Mouse (Mus musculus): Measurements from ENCODE around the gene Egr2. TPM values are rescaled to one million over a fixed set of nuclear protein-coding genes. Genes with fewer than 3 reads are reported as not detected.

The Egr2 gene
- polyA plus RNA-seq (2015; fragmentation: Nextera tagmentation; extraction: Ambion mirVana), result 0.18 and 0.27 TPM in 2 replicates

- Histone ChIP-seq H3K27ac (no peak within 1 kb of the TSS), H3K9me3 (no peaks in the 10 kb centered on the region), H3K4me3 (replicated peaks) (peak within 1 kb of the TSS; percentile 68), H3K4me2 (peak within 1 kb of the TSS; percentile 99), H3K36me3 (no peaks in the 10 kb centered on the region), H3K27me3 (replicated peaks) (peaks cover 61% of the 10 kb centered on the region), H3K4me1 (peaks cover 35% of the 10 kb centered on the region), H3K9ac (no peak within 1 kb of the TSS)
- WGBS, result 0% methylated on average over 30 of the region's 37 CpGs
- ATAC-seq (ENCODE audit: insufficient read depth, low FRiP score, low read depth), result no peak
Measured at GRCm38 (mm10) chr10:67535256-67535655, at the start of gene Egr2. Gene Egr2 (plus strand): TSS chr10:67535475.

GRCm38 (mm10) chr10:67487496-67487895 is 47.8 kb upstream of the Egr2 start:
- Histone ChIP-seq H3K4me1 (no peaks in the 10 kb centered on the region), H3K4me2 (no peak overlapping the region), H3K36me3 (no peaks in the 10 kb centered on the region), H3K27ac (no peak overlapping the region), H3K9ac (no peak overlapping the region), H3K4me3 (replicated peaks) (no peak overlapping the region), H3K9me3 (no peaks in the 10 kb centered on the region), H3K27me3 (replicated peaks) (no peaks in the 10 kb centered on the region)
- 85% methylated on average over 7 of the region's 7 CpGs for WGBS
- no peak for ATAC-seq (ENCODE audit: insufficient read depth, low FRiP score, low read depth)

GRCm38 (mm10) chr10:67489836-67490235 is 45.4 kb upstream of the Egr2 start:
- WGBS, result 66% methylated on average over 6 of the region's 6 CpGs
- Histone ChIP-seq H3K9ac (no peak overlapping the region), H3K36me3 (no peaks in the 10 kb centered on the region), H3K4me3 (replicated peaks) (no peak overlapping the region), H3K27ac (no peak overlapping the region), H3K4me2 (no peak overlapping the region), H3K27me3 (replicated peaks) (no peaks in the 10 kb centered on the region), H3K4me1 (no peaks in the 10 kb centered on the region), H3K9me3 (no peaks in the 10 kb centered on the region)
- ATAC-seq (ENCODE audit: insufficient read depth, low FRiP score, low read depth), result no peak

GRCm38 (mm10) chr10:67490632-67491031 is 44.6 kb upstream of the Egr2 start:
- Histone ChIP-seq H3K9ac (no peak overlapping the region), H3K9me3 (no peaks in the 10 kb centered on the region), H3K27me3 (replicated peaks) (no peaks in the 10 kb centered on the region), H3K4me3 (replicated peaks) (no peak overlapping the region), H3K36me3 (no peaks in the 10 kb centered on the region), H3K4me1 (no peaks in the 10 kb centered on the region), H3K27ac (no peak overlapping the region), H3K4me2 (no peak overlapping the region)
- no peak for ATAC-seq (ENCODE audit: insufficient read depth, low FRiP score, low read depth)
- 73% methylated on average over 5 of the region's 5 CpGs for WGBS

DNA sequence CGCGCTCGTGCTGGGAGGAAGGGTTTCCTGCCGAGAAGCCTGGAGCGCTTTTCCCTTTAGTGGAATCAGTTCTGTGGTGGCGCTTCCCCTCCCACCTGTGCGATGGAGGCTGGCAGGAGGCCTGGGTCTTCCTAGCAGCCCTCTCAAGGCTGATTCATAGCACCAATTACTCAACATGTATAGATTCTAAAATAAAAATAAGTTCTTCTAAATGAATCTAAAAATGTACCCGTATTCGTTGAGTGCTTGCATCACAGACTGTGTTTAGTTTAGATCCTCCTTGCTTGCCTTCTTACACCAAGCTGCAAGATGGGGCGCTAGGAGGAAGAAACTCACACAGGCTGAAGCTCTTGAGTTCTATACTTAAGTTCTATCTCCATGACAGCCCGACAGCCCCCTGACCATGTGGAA is 43.1 kb upstream of the Egr2 start:
- H3K9me3 ChIP-seq, result no peaks in the 10 kb centered on the region
- no peaks in the 10 kb centered on the region for H3K27me3 ChIP-seq (replicated peaks)
- WGBS, result 78% methylated on average over 11 of the region's 11 CpGs
- H3K4me2 ChIP-seq, result no peak overlapping the region
- ATAC-seq (ENCODE audit: insufficient read depth, low FRiP score, low read depth), result no peak
- no peaks in the 10 kb centered on the region for H3K36me3 ChIP-seq
- no peak overlapping the region for H3K9ac ChIP-seq
- H3K4me3 ChIP-seq (replicated peaks), result no peak overlapping the region
- H3K27ac ChIP-seq, result no peak overlapping the region
- H3K4me1 ChIP-seq, result no peaks in the 10 kb centered on the region

GRCm38 (mm10) chr10:67493556-67493955 is 41.7 kb upstream of the Egr2 start:
- H3K4me2 ChIP-seq, result no peak overlapping the region
- no peak overlapping the region for H3K4me3 ChIP-seq (replicated peaks)
- H3K27ac ChIP-seq, result no peak overlapping the region
- H3K9ac ChIP-seq, result no peak overlapping the region
- H3K4me1 ChIP-seq, result no peaks in the 10 kb centered on the region
- H3K9me3 ChIP-seq, result no peaks in the 10 kb centered on the region
- ATAC-seq (ENCODE audit: insufficient read depth, low FRiP score, low read depth), result no peak
- H3K27me3 ChIP-seq (replicated peaks), result no peaks in the 10 kb centered on the region
- H3K36me3 ChIP-seq, result no peaks in the 10 kb centered on the region
- WGBS, result 73% methylated on average over 8 of the region's 8 CpGs

DNA sequence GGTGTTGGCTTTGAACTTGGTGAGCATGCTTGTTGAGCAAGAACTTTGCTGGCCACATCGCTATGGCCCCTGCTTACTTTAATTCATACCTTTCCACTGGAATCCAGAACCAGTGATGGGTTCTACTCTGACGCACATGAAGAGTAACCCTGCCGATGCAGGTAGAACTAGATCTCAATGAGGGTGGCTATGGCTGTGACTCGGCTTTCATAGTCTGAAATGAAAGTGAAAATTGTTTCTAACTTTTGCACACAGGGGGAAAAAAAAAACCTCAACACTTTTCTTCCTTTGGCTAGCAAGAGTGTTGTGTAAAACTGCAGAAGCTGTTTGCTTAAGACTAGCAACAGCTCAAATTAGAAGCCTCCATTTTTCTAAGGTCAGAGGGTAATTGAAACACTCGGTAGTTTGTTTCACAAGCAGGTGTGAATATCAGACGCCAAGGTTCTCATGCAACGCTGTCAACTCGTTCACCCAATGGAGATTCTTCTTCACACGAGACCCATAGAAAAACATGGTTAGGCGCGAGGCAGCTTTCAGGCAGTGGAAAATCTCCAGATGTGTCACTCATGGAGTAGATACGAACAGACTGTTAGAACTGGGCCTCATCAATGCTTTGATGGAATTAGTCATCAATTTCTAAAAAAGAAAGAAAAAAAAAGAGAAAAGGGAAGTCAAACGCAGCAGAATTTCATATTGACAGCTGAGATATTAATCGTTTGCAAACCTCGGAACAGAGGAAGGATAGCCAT is 38.0 kb upstream of the Egr2 start:
- no peak for ATAC-seq (ENCODE audit: insufficient read depth, low FRiP score, low read depth)

GRCm38 (mm10) chr10:67497951-67498350 is 37.3 kb upstream of the Egr2 start:
- 90% methylated on average over 9 of the region's 9 CpGs for WGBS
- Histone ChIP-seq H3K4me1 (no peaks in the 10 kb centered on the region), H3K9me3 (no peaks in the 10 kb centered on the region), H3K9ac (no peak overlapping the region), H3K27ac (no peak overlapping the region), H3K4me2 (no peak overlapping the region), H3K4me3 (replicated peaks) (no peak overlapping the region), H3K27me3 (replicated peaks) (no peaks in the 10 kb centered on the region), H3K36me3 (no peaks in the 10 kb centered on the region)
- ATAC-seq (ENCODE audit: insufficient read depth, low FRiP score, low read depth), result no peak

More for the DNA sequence above, 38.0 kb upstream of the Egr2 start:
- no peaks in the 10 kb centered on the region for H3K4me1 ChIP-seq
- H3K27me3 ChIP-seq (replicated peaks), result no peaks in the 10 kb centered on the region
- H3K27ac ChIP-seq, result no peak overlapping the region
- H3K4me2 ChIP-seq, result no peak overlapping the region
- H3K4me3 ChIP-seq (replicated peaks), result no peak overlapping the region
- no peak overlapping the region for H3K9ac ChIP-seq
- 83% methylated on average over 15 of the region's 15 CpGs for WGBS
- no peaks in the 10 kb centered on the region for H3K36me3 ChIP-seq
- no peaks in the 10 kb centered on the region for H3K9me3 ChIP-seq

DNA sequence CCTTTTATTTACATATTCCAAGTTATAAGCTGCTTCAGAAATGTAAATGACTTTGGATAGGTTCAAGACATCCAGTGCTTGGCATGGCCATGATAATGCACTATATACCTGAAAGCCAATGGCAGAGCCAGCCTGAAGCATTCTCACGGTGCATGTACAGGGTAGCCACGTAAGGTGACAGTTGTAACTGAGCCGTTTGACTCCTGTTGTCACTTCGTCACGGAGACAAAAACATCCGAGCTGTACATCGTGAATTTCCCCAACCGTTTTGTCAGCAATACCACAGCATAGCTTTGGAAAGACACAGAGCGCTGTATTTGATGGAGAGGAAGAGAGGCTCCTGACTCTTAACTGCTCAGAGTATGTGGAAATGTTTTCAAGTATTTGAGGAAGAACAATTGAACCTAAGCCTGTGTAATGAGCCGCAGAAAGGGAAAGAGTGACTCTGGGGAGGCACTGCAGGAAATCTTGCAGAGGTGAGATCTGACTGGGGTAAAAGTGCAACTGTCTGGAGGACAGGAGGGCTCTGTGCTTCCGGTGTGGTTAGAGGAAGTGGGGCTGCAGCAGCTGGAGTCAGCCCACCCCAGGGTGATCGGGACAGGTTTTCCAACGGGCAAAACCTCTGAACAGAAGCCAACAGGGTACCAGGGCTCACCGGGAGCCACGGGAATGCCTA is 31.8 kb upstream of the Egr2 start:
- Histone ChIP-seq H3K27me3 (replicated peaks) (no peaks in the 10 kb centered on the region), H3K9ac (no peak overlapping the region), H3K4me3 (replicated peaks) (no peak overlapping the region), H3K36me3 (no peaks in the 10 kb centered on the region), H3K4me1 (no peaks in the 10 kb centered on the region), H3K27ac (no peak overlapping the region), H3K9me3 (no peaks in the 10 kb centered on the region), H3K4me2 (peak overlapping the region; percentile 4; the same call in 1 of the 2 replicates)
- no peak for ATAC-seq (ENCODE audit: insufficient read depth, low FRiP score, low read depth)
- WGBS, result 58% methylated on average over 15 of the region's 15 CpGs

DNA sequence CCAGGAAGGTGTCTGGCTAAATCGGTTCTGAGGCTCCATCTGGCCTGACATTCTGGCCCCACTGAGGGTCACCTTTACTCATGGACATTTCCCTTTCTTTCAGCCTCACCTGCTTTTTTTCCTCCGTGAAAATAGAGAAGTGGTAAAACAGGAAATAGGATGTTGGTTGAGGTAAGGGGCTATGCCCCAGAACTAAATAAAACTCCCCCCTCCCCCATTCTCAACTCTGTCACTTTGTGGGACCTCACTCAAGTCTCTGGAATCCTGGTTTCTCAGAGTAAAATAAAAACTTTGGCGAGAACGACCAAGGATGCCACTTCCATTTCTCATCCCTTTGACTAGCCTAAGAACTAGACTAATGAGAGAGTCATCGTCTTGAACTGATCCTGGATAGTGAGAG is 31.2 kb upstream of the Egr2 start:
- no peak overlapping the region for H3K27ac ChIP-seq
- 39% methylated on average over 5 of the region's 5 CpGs for WGBS
- peak overlapping the region; percentile 4; the same call in 1 of the 2 replicates for H3K4me2 ChIP-seq
- no peaks in the 10 kb centered on the region for H3K4me1 ChIP-seq
- no peaks in the 10 kb centered on the region for H3K36me3 ChIP-seq
- H3K4me3 ChIP-seq (replicated peaks), result no peak overlapping the region
- no peaks in the 10 kb centered on the region for H3K27me3 ChIP-seq (replicated peaks)
- no peak for ATAC-seq (ENCODE audit: insufficient read depth, low FRiP score, low read depth)
- no peaks in the 10 kb centered on the region for H3K9me3 ChIP-seq
- no peak overlapping the region for H3K9ac ChIP-seq

DNA sequence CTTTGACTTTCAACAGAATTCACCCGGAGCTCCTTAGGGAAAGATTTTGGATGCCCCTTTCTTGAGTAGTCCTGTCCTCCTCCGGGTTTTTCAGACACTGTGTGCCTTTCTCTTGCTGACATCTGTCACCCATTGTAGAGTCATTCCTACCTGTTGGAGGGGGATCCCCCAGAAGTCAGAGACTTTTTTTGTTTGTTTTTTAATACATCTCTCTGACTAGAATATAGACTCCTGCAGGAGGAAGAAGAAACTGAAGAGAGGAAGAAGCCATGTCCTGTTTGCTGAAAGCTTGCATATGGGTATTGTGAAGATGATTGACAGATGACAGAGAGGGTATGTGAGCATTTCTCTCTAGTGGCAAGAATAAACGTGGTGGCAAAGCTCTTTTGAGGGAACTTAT is 30.0 kb upstream of the Egr2 start:
- Histone ChIP-seq H3K4me3 (replicated peaks) (no peak overlapping the region), H3K27ac (no peak overlapping the region), H3K9ac (no peak overlapping the region), H3K4me1 (no peaks in the 10 kb centered on the region), H3K36me3 (no peaks in the 10 kb centered on the region), H3K9me3 (no peaks in the 10 kb centered on the region), H3K4me2 (no peak overlapping the region), H3K27me3 (replicated peaks) (no peaks in the 10 kb centered on the region)
- ATAC-seq (ENCODE audit: insufficient read depth, low FRiP score, low read depth), result no peak
- 66% methylated on average over 3 of the region's 3 CpGs for WGBS

DNA sequence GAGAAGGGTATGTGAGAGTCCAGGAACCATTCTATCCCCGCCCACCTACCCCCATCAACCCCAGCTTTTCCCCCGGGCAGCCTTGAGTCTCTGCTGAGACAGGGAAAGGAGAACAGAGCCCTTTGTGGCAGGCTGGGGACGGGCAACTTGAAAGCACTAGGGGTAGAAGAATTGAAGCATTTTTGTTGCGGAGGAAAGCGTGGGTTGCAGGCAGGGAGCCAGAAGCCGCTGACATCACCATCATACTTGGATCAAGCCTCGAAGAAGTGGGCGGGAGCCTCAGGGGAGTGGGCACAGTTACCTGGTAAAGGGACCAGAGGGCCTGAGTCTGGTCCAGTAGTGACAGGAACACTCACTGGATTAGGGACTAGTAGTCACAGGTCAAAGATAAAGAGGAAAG is 23.1 kb upstream of the Egr2 start:
- Histone ChIP-seq H3K9ac (no peak overlapping the region), H3K36me3 (no peaks in the 10 kb centered on the region), H3K9me3 (no peaks in the 10 kb centered on the region), H3K27me3 (replicated peaks) (no peaks in the 10 kb centered on the region), H3K27ac (no peak overlapping the region), H3K4me1 (no peaks in the 10 kb centered on the region), H3K4me3 (replicated peaks) (no peak overlapping the region), H3K4me2 (no peak overlapping the region)
- 64% methylated on average over 8 of the region's 8 CpGs for WGBS
- no peak for ATAC-seq (ENCODE audit: insufficient read depth, low FRiP score, low read depth)

Measured in stomach, embryonic 15.5 days (tissue).